Mouse (Mus musculus) C2C12 (cell line): ENCODE measurements around the gene Raf1.
A peak's percentile ranks its signal among the peaks of the same experiment; 100 is the strongest.

Source experiments
- CEBPB ChIP-seq: IDR thresholded peaks from one replicate; pipeline ENCODE4 v1.6.1; 2011; ENCODE audit warnings: low read depth, mild to moderate bottlenecking, control low read depth, moderate library complexity
- CTCF ChIP-seq: IDR thresholded peaks from one replicate; pipeline ENCODE4 v1.5.1; 2011; ENCODE audit not compliant: control insufficient read depth, insufficient read depth, insufficient read length
- FOSL1 ChIP-seq: IDR thresholded peaks from one replicate; pipeline ENCODE4 v1.8.0; 2011; ENCODE audit warnings: mild to moderate bottlenecking, low read length; ENCODE audit not compliant: poor library complexity, insufficient read depth, severe bottlenecking
- MYOD1 ChIP-seq: IDR thresholded peaks from one replicate; pipeline ENCODE4 v1.6.1; 2011; ENCODE audit warnings: low read depth; ENCODE audit not compliant: control insufficient read depth, insufficient read length
- USF1 ChIP-seq: IDR thresholded peaks from one replicate; pipeline ENCODE4 v1.6.1; 2011; ENCODE audit warnings: low read depth, mild to moderate bottlenecking, control low read depth, moderate library complexity

- TF ChIP-seq CTCF: no peak
- TF ChIP-seq USF1: no peak
- no peak for TF ChIP-seq MYOD1
- no peak for TF ChIP-seq FOSL1
- TF ChIP-seq CEBPB: peak; percentile 20
Observed at GRCm38 (mm10) chr6:115666641-115667040, 9.8 kb downstream of the Raf1 start.
